Mouse (Mus musculus) forelimb bud, embryonic 11.5 days (tissue): ENCODE measurements at regions not wholly inside any gene's neighbourhood (a gene's known extent, or its start where the extent isn't known, plus 50 kb on each side); places are given as distances from the start of the nearest gene placed in this dataset.

ENCODE experiments used
- DNase-seq: peaks from one replicate; pipeline ENCODE4 v3.0.0-alpha.2; 2012; ENCODE audit warnings: low read depth, low spot score

DNA sequence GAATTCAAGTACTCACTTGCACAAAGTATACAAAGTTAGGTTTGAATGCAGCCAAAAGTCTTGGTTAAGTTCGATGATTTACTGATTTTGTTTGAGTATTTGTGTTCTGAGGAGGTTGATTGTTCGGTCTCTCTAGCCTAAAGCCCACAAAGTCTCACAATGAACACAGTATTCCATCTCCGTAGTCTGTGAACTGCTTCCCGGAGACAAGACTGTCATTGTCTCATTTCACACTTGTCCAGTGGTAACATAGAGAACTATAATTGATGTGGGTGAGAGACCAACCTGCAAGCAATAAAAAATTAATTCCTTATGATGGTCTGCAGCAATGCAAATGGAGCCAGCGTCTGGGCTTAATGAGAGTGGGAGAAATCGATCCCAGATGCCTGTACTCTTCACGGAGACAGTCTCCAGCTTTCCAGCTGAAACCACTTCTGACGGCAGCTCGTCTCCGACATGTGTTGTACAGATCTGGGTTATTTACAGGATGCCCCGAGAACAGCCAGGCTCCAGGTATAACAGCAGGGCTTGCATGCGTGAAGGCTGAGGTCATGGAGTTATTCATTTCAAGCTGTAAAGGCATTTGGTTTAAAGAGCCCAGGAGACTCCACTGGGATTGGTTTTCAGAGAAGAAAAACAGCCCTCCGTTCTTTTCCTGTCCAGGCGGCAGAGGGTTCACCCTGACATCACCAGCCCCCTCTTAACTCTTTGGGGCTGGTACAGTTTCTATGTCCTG, 75.2 kb downstream of the Asb13 start:
- peak; percentile 93 for DNase-seq
